Mouse (Mus musculus): ENCODE results near the gene Mrps24. TPM values are rescaled to one million over a fixed set of nuclear protein-coding genes. Genes with fewer than 3 reads are reported as not detected.
A peak's percentile ranks its signal among the peaks of the same experiment; 100 is the strongest.

Mrps24 gene
- polyA plus RNA-seq, 1 experiment from 2014 or later, result 185 TPM

GRCm38 (mm10) chr11:5734323-5734722 lies 18.8 kb upstream of the Mrps24 start:
- Histone ChIP-seq H3K4me2 (no peak overlapping the region), H3K27ac (no peak overlapping the region), H3K4me3 (no peak overlapping the region), H3K36me3 (ENCODE audit: poor library complexity, severe bottlenecking) (no peaks in the 10 kb centered on the region), H3K27me3 (no peaks in the 10 kb centered on the region), H3K9me3 (replicated peaks) (no peaks in the 10 kb centered on the region), H3K9ac (no peak overlapping the region), H3K4me1 (no peaks in the 10 kb centered on the region)
- WGBS, result 92% methylated on average over 4 of the region's 4 CpGs
- no peak for ATAC-seq

- Histone ChIP-seq H3K4me3 (no peak overlapping the region), H3K36me3 (ENCODE audit: poor library complexity, severe bottlenecking) (no peaks in the 10 kb centered on the region), H3K9ac (no peak overlapping the region), H3K4me2 (no peak overlapping the region), H3K9me3 (replicated peaks) (no peaks in the 10 kb centered on the region), H3K4me1 (no peaks in the 10 kb centered on the region), H3K27ac (peak overlapping the region; percentile 40; the same call in 1 of the 2 replicates), H3K27me3 (no peaks in the 10 kb centered on the region)
- 70% methylated on average over 5 of the region's 5 CpGs for WGBS
- no peak for ATAC-seq
These were observed 16.9 kb upstream of the Mrps24 start for GRCm38 (mm10) chr11:5732401-5732800.

GRCm38 (mm10) chr11:5729582-5729981 lies 14.1 kb upstream of the Mrps24 start:
- no peak overlapping the region for H3K9ac ChIP-seq
- no peak overlapping the region for H3K4me2 ChIP-seq
- H3K27me3 ChIP-seq, result no peaks in the 10 kb centered on the region
- H3K9me3 ChIP-seq (replicated peaks), result no peaks in the 10 kb centered on the region
- no peak overlapping the region for H3K4me3 ChIP-seq
- 94% methylated on average over 9 of the region's 9 CpGs for WGBS
- no peak overlapping the region for H3K27ac ChIP-seq
- ATAC-seq, result no peak
- peaks cover 2% of the 10 kb centered on the region; the same call in 1 of the 2 replicates for H3K36me3 ChIP-seq (ENCODE audit: poor library complexity, severe bottlenecking)
- H3K4me1 ChIP-seq, result no peaks in the 10 kb centered on the region

GRCm38 (mm10) chr11:5718611-5719354 lies 3.3 kb upstream of the Mrps24 start:
- WGBS, result 91% methylated on average over 12 of the region's 12 CpGs
- no peak for ATAC-seq
- H3K4me2 ChIP-seq, result no peak overlapping the region

GRCm38 (mm10) chr11:5716938-5717705 lies 1.6 kb upstream of the Mrps24 start:
- Histone ChIP-seq H3K4me2 (no peak overlapping the region), H3K36me3 (ENCODE audit: poor library complexity, severe bottlenecking) (peaks cover 54% of the 10 kb centered on the region), H3K27ac (no peak overlapping the region), H3K27me3 (no peaks in the 10 kb centered on the region), H3K4me1 (no peaks in the 10 kb centered on the region), H3K9me3 (replicated peaks) (no peaks in the 10 kb centered on the region), H3K9ac (no peak overlapping the region), H3K4me3 (no peak overlapping the region)
- 94% methylated on average over 34 of the region's 34 CpGs for WGBS
- no peak for ATAC-seq

More at GRCm38 (mm10) chr11:5718611-5719354, 3.3 kb upstream of the Mrps24 start:
- Histone ChIP-seq H3K4me3 (no peak overlapping the region), H3K27me3 (no peaks in the 10 kb centered on the region), H3K4me1 (no peaks in the 10 kb centered on the region), H3K9me3 (replicated peaks) (no peaks in the 10 kb centered on the region), H3K36me3 (ENCODE audit: poor library complexity, severe bottlenecking) (peaks cover 62% of the 10 kb centered on the region), H3K9ac (no peak overlapping the region), H3K27ac (no peak overlapping the region)

- no peaks in the 10 kb centered on the region for H3K4me1 ChIP-seq
- H3K27me3 ChIP-seq, result no peaks in the 10 kb centered on the region
- H3K27ac ChIP-seq, result no peak overlapping the region
- no peaks in the 10 kb centered on the region for H3K9me3 ChIP-seq (replicated peaks)
- H3K36me3 ChIP-seq (ENCODE audit: poor library complexity, severe bottlenecking), result peaks cover 51% of the 10 kb centered on the region
- no peak for ATAC-seq
- WGBS, result 95% methylated on average over 11 of the region's 11 CpGs
- no peak overlapping the region for H3K9ac ChIP-seq
- no peak overlapping the region for H3K4me2 ChIP-seq
- H3K4me3 ChIP-seq, result no peak overlapping the region
These were observed 766 bp upstream of the Mrps24 start for GRCm38 (mm10) chr11:5716246-5716645.

- peaks cover 51% of the 10 kb centered on the region for H3K36me3 ChIP-seq (ENCODE audit: poor library complexity, severe bottlenecking)
- 89% methylated on average over 9 of the region's 9 CpGs for WGBS
- no peak for ATAC-seq
- no peaks in the 10 kb centered on the region for H3K9me3 ChIP-seq (replicated peaks)
- no peaks in the 10 kb centered on the region for H3K4me1 ChIP-seq
- no peak overlapping the region for H3K4me3 ChIP-seq
- H3K27me3 ChIP-seq, result no peaks in the 10 kb centered on the region
- no peak overlapping the region for H3K27ac ChIP-seq
- H3K9ac ChIP-seq, result no peak overlapping the region
- no peak overlapping the region for H3K4me2 ChIP-seq
These were observed 301 bp downstream of the Mrps24 start for GRCm38 (mm10) chr11:5715179-5715578.

GRCm38 (mm10) chr11:5707530-5708353 lies 7.7 kb downstream of the Mrps24 start:
- Histone ChIP-seq H3K4me1 (peaks cover 16% of the 10 kb centered on the region), H3K27ac (no peak overlapping the region), H3K4me3 (peak overlapping the region; percentile 65), H3K4me2 (peak overlapping the region; percentile 85), H3K27me3 (no peaks in the 10 kb centered on the region), H3K9me3 (replicated peaks) (no peaks in the 10 kb centered on the region), H3K9ac (peak overlapping the region; percentile 84), H3K36me3 (ENCODE audit: poor library complexity, severe bottlenecking) (peaks cover 21% of the 10 kb centered on the region)
- WGBS, result 19% methylated on average over 49 of the region's 50 CpGs
- ATAC-seq, result peak; percentile 97

GRCm38 (mm10) chr11:5706874-5707529 lies 8.5 kb downstream of the Mrps24 start:
- 1% methylated on average over 36 of the region's 43 CpGs for WGBS
- no peaks in the 10 kb centered on the region for H3K27me3 ChIP-seq
- H3K9me3 ChIP-seq (replicated peaks), result no peaks in the 10 kb centered on the region
- peak overlapping the region; percentile 65 for H3K4me3 ChIP-seq
- peak overlapping the region; percentile 85 for H3K4me2 ChIP-seq
- peak; percentile 81 for ATAC-seq
- H3K36me3 ChIP-seq (ENCODE audit: poor library complexity, severe bottlenecking), result peaks cover 24% of the 10 kb centered on the region
- H3K4me1 ChIP-seq, result peaks cover 19% of the 10 kb centered on the region
- H3K27ac ChIP-seq, result no peak overlapping the region
- peak overlapping the region; percentile 84 for H3K9ac ChIP-seq

GRCm38 (mm10) chr11:5705972-5706371 lies 9.5 kb downstream of the Mrps24 start:
- Histone ChIP-seq H3K4me1 (peaks cover 19% of the 10 kb centered on the region), H3K36me3 (ENCODE audit: poor library complexity, severe bottlenecking) (peaks cover 24% of the 10 kb centered on the region), H3K4me3 (peak overlapping the region; percentile 65), H3K27ac (no peak overlapping the region), H3K4me2 (peak overlapping the region; percentile 85), H3K27me3 (no peaks in the 10 kb centered on the region), H3K9me3 (replicated peaks) (no peaks in the 10 kb centered on the region), H3K9ac (peak overlapping the region; percentile 84; the same call in 1 of the 2 replicates)
- 94% methylated on average over 9 of the region's 9 CpGs for WGBS
- no peak for ATAC-seq

- no peak overlapping the region for H3K4me2 ChIP-seq
- H3K27ac ChIP-seq, result no peak overlapping the region
- no peak overlapping the region for H3K9ac ChIP-seq
- no peaks in the 10 kb centered on the region for H3K27me3 ChIP-seq
- peaks cover 19% of the 10 kb centered on the region for H3K4me1 ChIP-seq
- H3K36me3 ChIP-seq (ENCODE audit: poor library complexity, severe bottlenecking), result peaks cover 24% of the 10 kb centered on the region
- WGBS, result 93% methylated on average over 1 of the region's 1 CpGs
- H3K9me3 ChIP-seq (replicated peaks), result no peaks in the 10 kb centered on the region
- no peak for ATAC-seq
- no peak overlapping the region for H3K4me3 ChIP-seq
These were observed 12.1 kb downstream of the Mrps24 start for GRCm38 (mm10) chr11:5703341-5703740.
